Mouse (Mus musculus): Measurements from ENCODE around the gene Hnrnpa1.

The Hnrnpa1 gene

DNA sequence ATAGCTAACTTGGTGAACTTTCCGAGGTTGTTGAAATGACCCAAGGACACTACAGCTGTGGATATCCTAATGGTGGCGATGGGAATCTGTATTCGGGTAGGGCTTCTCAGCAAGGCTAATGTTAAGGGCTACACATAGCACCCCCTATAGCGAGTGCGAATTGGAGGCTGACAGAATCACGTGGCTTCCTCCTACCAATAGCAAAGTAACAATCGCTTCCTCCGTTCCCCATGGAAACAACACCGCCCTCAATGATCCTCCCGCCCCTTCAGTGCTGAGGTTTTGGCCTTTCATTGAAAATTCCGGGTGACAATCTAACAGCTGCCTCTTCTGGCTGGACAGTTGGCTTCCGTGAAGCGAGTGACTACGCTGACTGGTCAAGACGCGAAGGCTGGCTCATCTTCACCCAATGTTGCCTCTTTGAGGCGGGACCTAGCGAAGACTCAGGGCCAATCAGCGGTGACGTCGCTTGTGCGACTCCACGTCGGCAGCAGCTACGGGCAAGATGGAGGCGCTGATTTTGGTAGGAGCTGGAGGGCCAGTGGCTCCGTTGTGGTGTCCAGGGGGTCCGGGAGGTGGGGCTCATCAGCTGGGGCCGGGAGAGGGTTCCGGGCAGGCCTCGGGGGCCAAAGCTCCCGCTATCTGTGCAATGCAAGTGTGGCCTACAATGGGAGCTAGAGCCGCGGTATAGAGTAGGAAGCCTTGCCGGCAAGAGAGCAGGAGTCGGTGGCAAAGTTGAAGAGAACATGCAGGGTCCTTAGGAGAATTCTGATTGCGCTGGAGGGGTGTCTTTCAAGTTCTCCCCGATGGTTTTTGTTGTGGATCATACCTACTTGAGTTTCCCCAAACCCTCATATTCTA, 32.4 kb downstream of the Hnrnpa1 start, which contains the start of gene Copz1:
Gene Copz1, plus strand, starts transcription at position 296 of the 861 bp plus-strand sequence.
- peak; percentile 100 for DNase-seq (ENCODE audit: low read depth, low spot score)

GRCm38 (mm10) chr15:103275943-103276342, 35.7 kb downstream of the Hnrnpa1 start:
- peak; percentile 46 for DNase-seq (ENCODE audit: low read depth, low spot score)

GRCm38 (mm10) chr15:103277949-103278348, 37.7 kb downstream of the Hnrnpa1 start:
- no peak for DNase-seq (ENCODE audit: low read depth, low spot score)

DNA sequence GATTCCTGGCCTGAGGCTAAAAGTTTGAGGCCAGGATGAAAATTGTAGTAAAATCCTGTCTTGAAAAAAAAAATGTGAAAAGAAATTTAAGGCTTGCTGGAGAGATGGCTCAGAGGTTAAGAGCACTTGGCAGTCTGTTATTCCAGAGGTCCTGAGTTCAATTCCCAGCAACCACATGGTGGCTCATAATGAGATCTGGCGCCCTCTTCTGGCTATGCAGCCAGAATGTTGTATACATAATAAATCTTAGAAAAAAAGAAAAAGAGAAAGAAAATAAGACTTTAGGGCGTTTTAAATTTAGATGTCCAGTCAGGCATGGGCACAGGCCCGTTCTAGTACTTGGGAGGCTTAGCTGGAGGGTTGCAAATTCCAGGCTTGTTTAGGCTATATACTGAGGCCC, 39.5 kb downstream of the Hnrnpa1 start:
- peak; percentile 68 for DNase-seq (ENCODE audit: low read depth, low spot score)

DNA sequence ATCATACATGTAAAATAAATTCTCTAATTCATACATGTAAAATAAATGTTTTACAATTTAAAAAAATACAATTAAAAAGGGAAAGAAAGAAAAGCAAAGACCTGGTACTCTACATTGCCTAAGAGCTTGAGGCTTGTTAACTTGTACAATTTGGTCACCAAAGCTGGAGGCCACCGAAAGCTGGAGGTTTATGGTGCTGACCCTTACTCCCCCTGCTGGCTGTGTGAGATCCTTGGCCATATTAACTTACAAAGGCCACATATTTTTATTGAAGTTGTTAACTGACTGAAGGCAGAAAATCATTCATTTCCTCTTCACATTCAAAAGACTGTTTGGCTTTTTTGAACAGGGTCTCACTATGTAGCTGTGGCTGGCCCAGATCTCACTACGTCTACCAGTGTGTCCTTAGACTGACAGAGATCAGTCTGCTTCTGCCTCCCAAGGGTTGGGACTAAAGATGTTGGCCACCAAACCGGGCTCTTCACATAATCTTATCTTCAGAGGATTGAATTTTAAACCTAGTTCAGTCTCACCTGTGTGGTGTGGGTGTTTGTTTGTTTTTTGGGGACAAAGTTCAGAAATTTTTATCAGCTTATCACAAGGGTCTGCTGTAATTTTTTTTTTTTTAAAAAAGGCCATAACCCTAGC, 40.7 kb downstream of the Hnrnpa1 start:
- peak; percentile 37 for DNase-seq (ENCODE audit: low read depth, low spot score)

DNA sequence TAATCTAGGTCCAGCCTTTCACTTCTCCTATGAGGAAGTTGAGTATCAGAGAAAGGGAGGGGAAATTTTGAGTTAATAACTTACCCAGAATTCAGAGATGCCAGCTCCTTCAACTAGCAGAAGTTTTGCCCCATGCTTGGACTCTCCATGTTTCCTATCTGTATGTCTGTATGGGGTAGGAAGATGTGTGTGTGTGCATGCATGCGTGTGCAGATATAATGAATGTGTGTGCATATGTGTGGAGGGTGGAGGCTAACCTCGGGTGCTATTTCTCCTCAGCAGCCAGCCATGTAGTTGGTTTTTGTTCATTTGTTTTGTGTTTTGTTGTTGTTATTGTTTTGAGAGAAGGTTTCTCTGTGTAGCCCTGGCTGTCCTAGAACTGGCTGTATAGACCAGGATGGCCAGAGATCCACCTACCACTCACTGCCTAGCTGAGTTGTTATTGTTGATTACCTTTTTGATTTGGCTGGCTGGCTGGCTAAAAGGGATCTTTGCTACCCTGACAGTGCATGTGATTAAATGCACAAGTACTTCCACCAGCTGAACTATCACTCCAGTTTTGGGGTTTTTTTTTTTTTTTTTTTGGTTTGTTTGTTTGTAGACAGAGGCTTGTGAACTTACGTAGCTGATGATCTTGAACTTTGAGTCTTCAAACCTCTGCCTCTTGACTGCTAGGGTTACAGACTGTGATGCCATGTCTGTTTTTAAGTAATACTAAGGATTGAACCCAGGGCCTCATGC, 41.4 kb downstream of the Hnrnpa1 start:
- DNase-seq (ENCODE audit: low read depth, low spot score): no peak

- DNase-seq (ENCODE audit: low read depth, low spot score): peak; percentile 78
Measured at GRCm38 (mm10) chr15:103284066-103284465, 43.8 kb downstream of the Hnrnpa1 start.

- no peak for DNase-seq (ENCODE audit: low read depth, low spot score)
Measured at GRCm38 (mm10) chr15:103284647-103285046, 44.4 kb downstream of the Hnrnpa1 start.

- no peak for DNase-seq (ENCODE audit: low read depth, low spot score)
Measured at GRCm38 (mm10) chr15:103285778-103286417, 45.7 kb downstream of the Hnrnpa1 start.

- DNase-seq (ENCODE audit: low read depth, low spot score): no peak
Measured at GRCm38 (mm10) chr15:103289600-103289999, 49.4 kb downstream of the Hnrnpa1 start.

DNA sequence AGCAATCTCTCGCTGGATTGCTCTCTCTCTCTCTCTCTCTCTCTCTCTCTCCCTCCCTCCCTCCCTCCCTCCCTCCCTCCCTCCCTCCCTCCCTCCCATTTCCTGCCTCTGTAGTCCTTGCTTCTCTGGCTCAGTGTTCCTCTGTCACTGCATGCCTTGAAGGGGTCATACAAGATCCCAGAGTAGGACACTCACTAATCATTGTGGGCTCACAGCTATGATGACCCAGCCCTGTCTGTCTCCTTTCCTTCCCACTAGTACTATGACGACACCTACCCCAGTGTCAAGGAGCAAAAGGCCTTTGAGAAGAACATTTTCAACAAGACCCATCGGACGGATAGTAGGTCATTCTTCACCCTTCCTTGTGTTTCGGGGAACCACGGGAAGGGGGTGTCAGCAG, 50.2 kb downstream of the Hnrnpa1 start:
- DNase-seq (ENCODE audit: low read depth, low spot score): no peak

DNA sequence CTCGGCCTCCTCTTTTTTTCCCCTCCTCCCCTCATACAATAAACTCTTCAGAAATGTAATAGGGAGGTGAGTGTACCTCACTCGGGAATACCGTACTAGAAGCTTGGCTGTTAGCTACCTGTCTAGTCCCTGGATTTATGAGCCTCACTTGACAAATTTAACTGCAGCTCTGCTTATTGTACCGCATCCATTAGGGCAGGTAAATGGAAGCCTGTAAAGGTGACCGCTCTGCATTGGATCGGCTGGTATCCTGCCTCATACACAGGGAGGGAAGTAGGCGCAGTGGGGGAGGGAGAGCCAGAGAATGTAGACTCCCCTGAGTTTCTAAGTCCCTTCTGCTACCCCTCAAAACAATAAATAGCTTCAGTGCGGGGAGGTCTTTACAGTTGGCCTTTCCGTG, 50.6 kb downstream of the Hnrnpa1 start:
- no peak for DNase-seq (ENCODE audit: low read depth, low spot score)

DNA sequence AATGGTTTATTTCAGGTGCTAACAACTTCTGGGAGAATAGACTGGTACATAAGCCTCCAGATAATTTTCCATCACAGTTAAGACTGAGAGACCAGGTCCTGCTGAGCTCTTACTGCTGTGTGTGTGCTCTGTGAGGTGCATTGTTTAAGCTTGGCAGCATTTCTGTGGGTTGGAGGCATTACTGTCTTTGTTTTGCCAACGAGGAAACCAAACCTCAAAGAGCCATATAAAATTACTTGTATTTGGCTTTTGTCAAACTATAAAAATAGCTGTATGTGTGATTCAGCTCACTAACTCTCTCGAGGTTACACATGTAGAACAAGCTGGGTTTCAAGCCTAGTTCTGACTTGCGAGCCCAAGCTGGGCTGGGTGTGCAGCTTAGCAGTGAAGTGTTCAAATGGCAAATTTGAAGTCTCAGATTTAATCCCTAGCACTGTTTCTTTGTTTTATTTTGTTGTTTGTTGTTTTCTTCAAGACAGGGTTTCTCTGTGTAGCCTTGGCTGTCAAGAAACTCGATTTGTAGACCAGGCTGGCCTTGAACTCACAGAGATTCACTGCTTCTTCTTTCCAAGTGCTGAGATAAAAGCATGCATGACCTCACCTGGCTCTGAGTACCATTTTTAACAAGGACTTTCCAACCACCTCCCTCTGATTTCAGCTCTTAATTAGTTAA, 52.6 kb downstream of the Hnrnpa1 start:
- DNase-seq (ENCODE audit: low read depth, low spot score): no peak

GRCm38 (mm10) chr15:103293375-103293774, 53.1 kb downstream of the Hnrnpa1 start:
- DNase-seq (ENCODE audit: low read depth, low spot score): peak; percentile 64

DNA sequence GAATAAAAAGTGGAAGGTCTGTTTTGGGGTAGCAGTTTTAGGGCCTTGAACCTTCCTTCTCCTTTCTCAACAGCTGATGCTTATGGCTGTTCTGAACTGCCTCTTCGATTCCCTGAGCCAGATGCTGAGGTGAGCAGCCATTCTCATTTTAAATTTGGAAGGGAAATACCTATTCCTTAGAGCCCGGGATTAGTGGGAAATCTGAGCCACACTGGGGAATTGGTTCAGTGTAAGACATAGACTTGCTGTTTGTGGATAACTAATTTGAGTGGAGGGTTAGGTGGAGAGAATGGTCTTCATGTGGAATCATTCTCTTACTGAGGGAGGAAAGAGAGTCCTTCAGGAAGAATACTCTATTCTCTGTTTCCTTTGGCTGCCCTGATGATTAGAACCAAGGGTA, 54.4 kb downstream of the Hnrnpa1 start:
- DNase-seq (ENCODE audit: low read depth, low spot score): no peak

GRCm38 (mm10) chr15:103295851-103296250, 55.6 kb downstream of the Hnrnpa1 start:
- peak; percentile 48 for DNase-seq (ENCODE audit: low read depth, low spot score)

Data from ZHBTc4 (cell line).